Mouse (Mus musculus) forebrain, embryonic 13.5 days (tissue): ENCODE measurements around the gene Bach1. TPM values are rescaled to one million over a fixed set of nuclear protein-coding genes. Genes with fewer than 3 reads are reported as not detected.

Experiments
- ATAC-seq: fragments of 200-750 bp; cut with Nextera tagmentation; 2 replicates; pipeline ENCODE4 v1.8.0; 2017
- H3K27ac ChIP-seq: fragments of 300-500 bp; sonication (generic); 2 replicates; pipeline ENCODE4 v1.5.1; 2015; ENCODE audit warnings: inconsistent platforms, mild to moderate bottlenecking, moderate library complexity
- H3K27me3 ChIP-seq: fragments of 300-500 bp; sonication (generic); 2 replicates; pipeline ENCODE4 v1.6.1; 2015; ENCODE audit warnings: mild to moderate bottlenecking, inconsistent platforms
- H3K36me3 ChIP-seq: fragments of 300-500 bp; sonication (generic); 2 replicates; pipeline ENCODE4 v1.6.1; 2015; ENCODE audit warnings: mild to moderate bottlenecking, inconsistent platforms; ENCODE audit not compliant: poor library complexity, severe bottlenecking
- H3K4me1 ChIP-seq: fragments of 300-500 bp; sonication (generic); 2 replicates; pipeline ENCODE4 v1.6.1; 2015; ENCODE audit warnings: inconsistent platforms
- H3K4me2 ChIP-seq: fragments of 300-500 bp; sonication (generic); 2 replicates; pipeline ENCODE4 v1.6.1; 2015; ENCODE audit warnings: inconsistent platforms, mild to moderate bottlenecking, moderate library complexity
- H3K4me3 ChIP-seq: fragments of 300-500 bp; sonication (generic); 2 replicates; pipeline ENCODE4 v1.5.1; 2015; ENCODE audit warnings: mild to moderate bottlenecking, inconsistent platforms
- H3K9ac ChIP-seq: fragments of 300-500 bp; sonication (generic); 2 replicates; pipeline ENCODE4 v1.6.1; 2015; ENCODE audit warnings: mild to moderate bottlenecking, inconsistent platforms
- H3K9me3 ChIP-seq: fragments of 300-500 bp; sonication (generic); replicated peaks from 2 replicates; pipeline ENCODE4 v1.6.1; 2016; ENCODE audit warnings: inconsistent platforms
- WGBS: fragments of 180-500 bp; shearing (Covaris S2); methylation state at CpG from one replicate; pipeline ENCODE4 v1.1.7; 2015; 5-methylcytosine and 5-hydroxymethylcytosine counted together
- polyA plus RNA-seq: library from polyadenylated mRNA; unstranded; fragments of >200 nt; fragmentation: Nextera tagmentation; extraction: Ambion mirVana; gene quantifications from 2 replicates; pipeline ENCODE4 v1.2.1, GENCODE M21; 2015

Bach1 gene
- polyA plus RNA-seq, 1 experiment from 2014 or later = 20.7 TPM

DNA sequence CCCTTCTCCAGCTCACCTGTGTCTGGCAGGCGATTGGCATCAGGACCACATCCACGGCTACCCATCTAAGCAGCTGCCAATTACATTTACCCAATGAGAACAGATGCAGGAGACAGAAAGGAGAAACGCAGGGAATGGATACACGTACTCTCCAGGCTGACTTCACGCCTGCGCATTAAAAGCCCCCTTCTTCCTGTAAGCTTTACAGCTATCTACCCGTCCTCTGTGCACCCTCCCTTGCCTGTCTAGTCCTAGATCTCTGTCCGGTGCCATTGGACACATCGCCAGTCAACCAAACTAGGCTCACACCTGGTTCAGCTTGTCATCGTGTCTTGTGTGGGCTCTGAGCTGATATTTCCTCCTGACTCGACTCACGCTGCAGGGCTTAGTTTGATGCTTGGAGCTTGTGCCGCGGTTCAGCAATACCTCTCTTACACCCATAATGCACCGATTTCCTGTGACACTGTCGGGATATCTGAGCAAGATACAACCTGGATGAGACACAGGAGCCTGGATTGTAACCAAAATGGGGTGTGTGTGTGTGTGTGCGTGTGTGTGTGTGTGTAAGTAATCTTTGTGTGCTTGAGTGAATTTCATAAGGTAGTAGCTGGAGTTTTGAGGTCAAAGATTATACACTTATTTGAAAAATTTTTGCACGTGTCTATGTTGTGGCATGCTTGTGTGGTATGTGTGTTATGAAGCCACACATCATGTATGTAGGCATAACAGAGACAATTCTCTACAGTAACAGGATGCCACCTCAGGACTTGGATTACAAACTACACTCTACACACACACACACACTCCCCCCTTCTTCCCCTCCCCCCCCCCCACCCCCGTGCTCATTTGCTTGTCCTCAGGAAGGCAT lies 32.8 kb upstream of the Bach1 start:
- Histone ChIP-seq H3K4me1 (no peaks in the 10 kb centered on the region), H3K27ac (no peak overlapping the region), H3K36me3 (no peaks in the 10 kb centered on the region), H3K4me2 (no peak overlapping the region), H3K27me3 (no peaks in the 10 kb centered on the region), H3K4me3 (no peak overlapping the region), H3K9me3 (no peaks in the 10 kb centered on the region), H3K9ac (no peak overlapping the region)
- no peak for ATAC-seq
- 87% methylated on average over 19 of the region's 19 CpGs for WGBS

DNA sequence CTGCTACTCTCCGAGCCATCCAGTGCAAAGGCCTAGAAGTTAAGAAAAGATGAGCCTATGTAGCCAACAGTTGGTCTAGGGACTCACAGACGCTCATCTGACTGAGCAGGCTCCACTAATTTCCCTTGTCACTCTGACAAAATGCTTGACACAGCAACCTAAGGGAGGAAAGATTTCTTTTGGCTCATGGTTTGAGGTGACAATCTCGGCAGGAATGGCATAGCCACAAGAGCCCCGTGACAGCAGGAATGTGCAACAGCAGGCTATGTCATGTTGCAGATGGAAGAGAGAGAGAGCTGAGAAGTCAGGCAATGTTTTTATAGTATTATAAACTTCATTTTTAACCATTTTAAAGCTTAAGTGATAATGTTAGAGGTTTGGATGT lies 32.1 kb upstream of the Bach1 start:
- Histone ChIP-seq H3K4me3 (no peak overlapping the region), H3K4me1 (no peaks in the 10 kb centered on the region), H3K27me3 (no peaks in the 10 kb centered on the region), H3K36me3 (no peaks in the 10 kb centered on the region), H3K4me2 (no peak overlapping the region), H3K9me3 (no peaks in the 10 kb centered on the region), H3K9ac (no peak overlapping the region), H3K27ac (no peak overlapping the region)
- ATAC-seq = no peak
- WGBS = 92% methylated on average over 4 of the region's 4 CpGs

DNA sequence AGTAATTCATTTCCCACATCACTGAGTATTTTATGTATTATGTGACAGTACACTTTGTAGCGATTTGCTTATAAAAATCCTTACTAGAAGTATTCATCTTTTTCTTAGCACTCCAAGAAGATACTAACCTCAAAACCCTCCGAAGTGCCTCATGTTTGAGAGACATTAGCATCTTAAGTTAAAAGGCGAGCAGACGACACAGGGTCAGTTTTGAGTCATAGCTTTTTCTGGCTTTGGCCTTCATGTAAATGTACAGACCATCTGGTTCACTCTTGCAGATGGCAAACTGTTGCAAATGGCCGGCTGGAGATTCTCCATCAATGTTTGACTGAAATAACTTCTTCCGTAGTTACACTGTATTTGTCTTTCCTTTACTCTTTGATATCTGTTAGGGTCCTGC lies 30.7 kb upstream of the Bach1 start:
- H3K36me3 ChIP-seq = no peaks in the 10 kb centered on the region
- no peak overlapping the region for H3K4me2 ChIP-seq
- no peak overlapping the region for H3K9ac ChIP-seq
- WGBS = 96% methylated on average over 6 of the region's 6 CpGs
- no peaks in the 10 kb centered on the region for H3K4me1 ChIP-seq
- ATAC-seq = no peak
- no peaks in the 10 kb centered on the region for H3K9me3 ChIP-seq
- H3K27ac ChIP-seq = no peak overlapping the region
- no peak overlapping the region for H3K4me3 ChIP-seq
- H3K27me3 ChIP-seq = no peaks in the 10 kb centered on the region

DNA sequence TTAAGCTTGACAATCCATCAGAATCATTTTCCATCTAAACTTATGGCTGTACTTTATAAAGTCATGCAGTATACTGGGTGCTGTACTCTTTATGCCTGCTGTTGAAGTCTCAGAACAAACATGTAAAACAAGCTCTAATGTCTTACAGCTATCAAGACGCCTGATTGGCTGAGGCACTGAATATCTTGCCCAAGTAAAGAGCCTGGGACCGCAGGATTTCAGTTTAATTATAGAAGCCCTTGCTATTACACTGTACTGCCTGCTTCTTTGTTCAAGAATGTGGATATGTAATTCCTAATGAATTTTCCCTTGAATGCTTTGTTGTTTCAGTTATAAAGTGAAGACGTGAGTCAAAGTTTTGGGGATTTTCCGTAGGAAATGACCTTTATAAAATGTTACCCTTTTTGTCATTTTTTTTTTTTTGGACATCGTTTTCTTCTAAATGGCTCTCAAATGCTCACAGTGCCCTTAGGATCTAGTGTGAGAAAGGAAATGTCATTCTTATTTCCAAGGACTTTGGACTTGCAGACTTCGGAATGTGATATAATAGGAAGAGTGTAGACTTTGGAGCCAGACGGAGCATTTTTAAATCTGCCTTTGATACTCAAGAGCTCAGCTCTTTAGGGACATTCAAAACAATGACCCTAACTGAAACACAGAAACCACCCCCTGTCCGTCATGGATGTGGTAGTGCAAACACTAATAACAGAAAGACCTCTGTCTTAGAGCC lies 28.5 kb upstream of the Bach1 start:
- 71% methylated on average over 8 of the region's 8 CpGs for WGBS
- Histone ChIP-seq H3K9ac (no peak overlapping the region), H3K27me3 (no peaks in the 10 kb centered on the region), H3K36me3 (no peaks in the 10 kb centered on the region), H3K27ac (no peak overlapping the region), H3K4me1 (no peaks in the 10 kb centered on the region), H3K4me3 (no peak overlapping the region), H3K9me3 (no peaks in the 10 kb centered on the region), H3K4me2 (no peak overlapping the region)
- no peak for ATAC-seq

DNA sequence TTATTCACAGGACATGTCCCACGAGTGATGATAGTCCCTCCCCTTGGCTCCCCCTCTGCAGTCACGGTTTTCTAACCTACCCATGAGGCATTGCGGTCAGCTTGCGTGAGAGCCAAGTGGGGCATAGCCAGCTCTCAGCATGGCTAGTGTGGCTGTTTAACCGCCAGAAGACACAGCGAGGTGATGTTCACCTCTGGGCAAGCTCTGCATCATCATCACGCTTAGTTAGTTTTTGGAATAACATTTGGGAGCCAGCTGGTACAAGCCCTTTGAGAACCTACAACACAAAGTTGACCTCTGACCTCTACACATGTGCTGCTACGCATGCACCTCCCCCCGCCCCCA lies 28.0 kb upstream of the Bach1 start:
- ATAC-seq = no peak
- 89% methylated on average over 9 of the region's 9 CpGs for WGBS
- Histone ChIP-seq H3K27me3 (no peaks in the 10 kb centered on the region), H3K4me3 (no peak overlapping the region), H3K36me3 (no peaks in the 10 kb centered on the region), H3K4me1 (no peaks in the 10 kb centered on the region), H3K4me2 (no peak overlapping the region), H3K9ac (no peak overlapping the region), H3K9me3 (no peaks in the 10 kb centered on the region), H3K27ac (no peak overlapping the region)

DNA sequence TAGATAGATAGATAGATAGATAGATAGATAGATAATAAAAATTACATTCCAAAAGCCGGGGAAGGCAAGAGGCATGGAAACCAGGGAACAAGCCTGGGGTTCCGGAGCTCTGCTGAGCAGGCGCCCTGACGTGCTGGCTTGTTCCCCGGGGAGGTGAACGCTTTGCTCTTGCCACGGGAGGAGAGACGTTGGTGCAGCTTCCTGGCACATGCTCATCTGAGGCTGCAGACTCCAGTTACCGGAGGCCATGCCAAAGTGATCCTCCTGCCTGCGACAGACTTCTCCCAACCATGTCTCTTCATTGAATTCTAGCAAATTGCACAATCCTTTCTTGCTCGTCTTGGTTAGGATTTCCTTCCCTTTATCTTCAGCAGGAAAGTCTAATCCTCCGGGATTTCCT lies 27.4 kb upstream of the Bach1 start:
- Histone ChIP-seq H3K9me3 (no peaks in the 10 kb centered on the region), H3K4me3 (no peak overlapping the region), H3K27ac (no peak overlapping the region), H3K4me2 (no peak overlapping the region), H3K4me1 (no peaks in the 10 kb centered on the region), H3K27me3 (no peaks in the 10 kb centered on the region), H3K9ac (no peak overlapping the region), H3K36me3 (no peaks in the 10 kb centered on the region)
- WGBS = 81% methylated on average over 12 of the region's 12 CpGs
- ATAC-seq = no peak

DNA sequence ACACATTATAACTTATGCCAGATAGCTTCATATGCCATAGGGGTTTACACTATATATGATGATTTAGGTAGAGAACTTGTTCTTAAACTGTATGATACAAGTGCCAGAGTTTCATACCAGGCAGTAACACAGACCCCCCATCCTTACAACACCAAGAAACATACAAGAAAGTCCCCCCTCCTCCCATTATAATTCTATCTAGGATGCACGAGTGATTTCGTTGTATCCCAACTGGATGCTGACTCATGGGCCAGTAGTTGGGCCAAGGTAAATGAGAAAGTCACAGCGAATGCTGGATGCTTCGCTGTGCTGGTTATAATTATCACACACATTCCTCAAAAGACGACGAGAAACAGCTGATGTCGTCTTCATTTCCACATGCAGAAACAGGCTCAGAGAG lies 25.6 kb upstream of the Bach1 start:
- H3K9me3 ChIP-seq = no peaks in the 10 kb centered on the region
- H3K9ac ChIP-seq = no peak overlapping the region
- H3K4me3 ChIP-seq = no peak overlapping the region
- H3K36me3 ChIP-seq = no peaks in the 10 kb centered on the region
- H3K27me3 ChIP-seq = no peaks in the 10 kb centered on the region
- no peak overlapping the region for H3K27ac ChIP-seq
- ATAC-seq = no peak
- H3K4me1 ChIP-seq = no peaks in the 10 kb centered on the region
- H3K4me2 ChIP-seq = no peak overlapping the region
- 91% methylated on average over 7 of the region's 7 CpGs for WGBS

DNA sequence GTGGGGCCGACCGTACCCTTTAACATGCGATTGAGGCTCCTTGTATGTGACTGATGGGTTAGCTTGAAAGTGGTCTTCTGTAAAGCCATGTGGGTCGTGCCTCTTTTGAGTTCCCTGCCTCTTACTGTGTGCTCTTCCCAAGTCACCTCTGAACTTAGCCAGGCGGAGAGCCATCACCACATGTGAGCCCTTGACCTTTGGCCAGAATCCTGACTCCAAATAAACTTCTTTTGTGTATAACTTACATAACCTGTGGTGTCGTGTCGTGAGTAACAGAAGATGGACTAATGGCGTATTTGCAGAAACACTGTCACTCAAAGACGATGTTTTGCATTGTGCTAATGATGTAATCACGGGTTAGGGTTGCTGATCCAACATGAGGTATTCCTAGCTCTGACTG lies 22.6 kb upstream of the Bach1 start:
- H3K4me2 ChIP-seq = no peak overlapping the region
- no peak overlapping the region for H3K9ac ChIP-seq
- no peaks in the 10 kb centered on the region for H3K27me3 ChIP-seq
- no peaks in the 10 kb centered on the region for H3K36me3 ChIP-seq
- no peak overlapping the region for H3K27ac ChIP-seq
- ATAC-seq = no peak
- WGBS = 80% methylated on average over 10 of the region's 10 CpGs
- H3K4me1 ChIP-seq = no peaks in the 10 kb centered on the region
- no peak overlapping the region for H3K4me3 ChIP-seq
- H3K9me3 ChIP-seq = no peaks in the 10 kb centered on the region

DNA sequence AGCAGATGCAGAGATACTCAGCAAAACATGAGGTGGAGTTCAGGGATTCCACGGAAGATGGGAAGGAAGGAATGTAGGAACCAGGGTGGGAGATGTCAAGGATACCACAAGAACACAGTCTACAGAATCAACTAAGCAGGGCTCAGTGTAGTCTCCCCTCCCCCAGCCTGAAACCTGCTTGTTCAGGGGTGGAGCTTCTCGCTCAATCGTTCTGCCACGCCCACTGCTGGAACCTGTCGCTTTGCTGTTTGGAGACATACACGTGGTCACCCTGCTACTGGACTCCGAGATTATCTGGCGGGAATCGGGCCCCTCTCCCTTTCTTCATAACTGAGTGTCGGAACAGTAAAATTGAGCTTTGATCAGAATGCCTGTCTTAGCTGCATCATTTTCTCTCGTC lies 20.1 kb upstream of the Bach1 start:
- 80% methylated on average over 11 of the region's 11 CpGs for WGBS
- no peaks in the 10 kb centered on the region for H3K36me3 ChIP-seq
- H3K27me3 ChIP-seq = no peaks in the 10 kb centered on the region
- no peak overlapping the region for H3K4me3 ChIP-seq
- ATAC-seq = no peak
- H3K9me3 ChIP-seq = no peaks in the 10 kb centered on the region
- no peak overlapping the region for H3K27ac ChIP-seq
- no peak overlapping the region for H3K4me2 ChIP-seq
- H3K4me1 ChIP-seq = no peaks in the 10 kb centered on the region
- H3K9ac ChIP-seq = no peak overlapping the region

DNA sequence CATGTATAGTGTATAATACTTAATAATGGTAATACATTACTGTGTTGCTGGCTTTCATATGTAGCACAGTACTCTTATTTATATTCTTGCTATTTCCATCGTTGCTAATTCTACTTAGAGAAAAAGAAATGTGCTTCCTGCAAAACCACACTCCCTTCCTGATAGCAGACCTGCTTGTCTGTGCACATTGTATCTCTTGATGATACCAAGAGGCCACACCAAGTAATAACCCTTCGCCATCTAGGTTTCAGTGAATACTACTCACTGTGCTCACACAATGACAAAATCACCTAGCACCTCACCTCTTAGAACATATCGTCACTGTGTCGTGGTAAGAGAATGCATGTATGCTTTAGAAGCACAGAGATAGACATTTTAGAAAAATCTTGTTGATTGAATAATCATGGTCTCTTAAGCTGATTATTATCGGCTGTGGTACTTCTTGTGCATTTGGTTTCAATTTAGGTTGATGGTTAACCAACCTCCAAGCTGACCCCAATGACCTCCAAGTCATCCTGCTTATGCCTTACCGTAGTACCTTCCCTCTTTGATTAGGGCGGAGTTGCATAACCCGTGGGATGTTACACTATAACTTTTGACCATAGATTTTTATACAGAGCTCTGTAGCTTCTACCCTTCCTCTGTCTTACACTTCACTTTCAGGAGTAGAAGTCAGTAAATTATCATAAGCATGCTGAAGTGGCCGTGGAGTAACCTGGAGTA lies 17.7 kb upstream of the Bach1 start:
- no peak overlapping the region for H3K27ac ChIP-seq
- H3K36me3 ChIP-seq = no peaks in the 10 kb centered on the region
- no peak overlapping the region for H3K9ac ChIP-seq
- no peak for ATAC-seq
- H3K4me3 ChIP-seq = no peak overlapping the region
- WGBS = 95% methylated on average over 9 of the region's 9 CpGs
- H3K9me3 ChIP-seq = no peaks in the 10 kb centered on the region
- H3K4me1 ChIP-seq = no peaks in the 10 kb centered on the region
- H3K4me2 ChIP-seq = no peak overlapping the region
- no peaks in the 10 kb centered on the region for H3K27me3 ChIP-seq

DNA sequence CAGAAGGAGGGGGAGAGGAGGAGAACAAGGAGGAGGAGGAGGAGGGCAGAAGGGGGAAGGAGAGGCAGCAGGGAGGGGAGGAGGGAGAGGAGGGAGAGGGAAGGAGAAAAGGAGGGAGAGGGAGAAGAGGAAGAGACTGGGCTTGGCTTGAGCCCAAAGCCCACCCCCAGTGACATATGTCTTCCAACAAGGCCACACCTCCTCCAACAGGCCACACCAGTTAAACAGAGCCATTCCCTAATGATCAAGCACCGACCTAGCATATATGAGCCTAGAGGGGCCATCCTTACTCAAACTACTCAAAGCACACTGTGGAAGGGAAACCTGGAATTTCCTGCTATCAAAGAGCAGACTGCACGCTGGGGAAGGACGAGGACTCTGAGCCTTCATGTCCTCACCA lies 16.9 kb upstream of the Bach1 start:
- H3K36me3 ChIP-seq = no peaks in the 10 kb centered on the region
- H3K27me3 ChIP-seq = no peaks in the 10 kb centered on the region
- no peak overlapping the region for H3K27ac ChIP-seq
- no peaks in the 10 kb centered on the region for H3K9me3 ChIP-seq
- 64% methylated on average over 3 of the region's 3 CpGs for WGBS
- no peak overlapping the region for H3K4me3 ChIP-seq
- H3K4me2 ChIP-seq = no peak overlapping the region
- no peak overlapping the region for H3K9ac ChIP-seq
- no peak for ATAC-seq
- H3K4me1 ChIP-seq = no peaks in the 10 kb centered on the region

DNA sequence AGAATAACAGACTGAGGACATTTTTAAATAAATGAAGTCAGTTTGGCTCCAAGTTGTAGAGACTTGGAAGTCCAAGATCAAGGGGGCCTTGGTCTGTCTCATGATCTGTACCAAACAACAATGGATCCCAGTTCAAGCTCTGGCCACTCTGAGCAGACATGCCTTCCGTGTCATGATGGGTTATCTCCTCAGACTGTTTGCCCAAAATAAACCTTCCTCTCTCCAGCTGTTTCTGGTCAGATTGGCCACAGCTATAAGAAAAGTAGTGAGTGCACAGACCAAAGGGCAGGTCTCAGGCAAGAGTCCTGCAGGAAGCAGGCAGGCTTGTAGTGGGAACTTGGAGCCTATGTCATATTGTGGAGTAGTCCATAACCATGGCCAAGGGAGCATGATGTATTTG lies 12.3 kb upstream of the Bach1 start:
- H3K9me3 ChIP-seq = no peaks in the 10 kb centered on the region
- no peak overlapping the region for H3K27ac ChIP-seq
- H3K4me1 ChIP-seq = no peaks in the 10 kb centered on the region
- H3K4me2 ChIP-seq = no peak overlapping the region
- H3K27me3 ChIP-seq = no peaks in the 10 kb centered on the region
- H3K36me3 ChIP-seq = no peaks in the 10 kb centered on the region
- no peak overlapping the region for H3K4me3 ChIP-seq
- H3K9ac ChIP-seq = no peak overlapping the region
- no peak for ATAC-seq
- 93% methylated on average over 1 of the region's 1 CpGs for WGBS
